Mouse (Mus musculus) limb, embryonic 12.5 days (tissue): Measurements from ENCODE around the gene Adam12. TPM values are rescaled to one million over a fixed set of nuclear protein-coding genes. Genes with fewer than 3 reads are reported as not detected.

Source experiments
- ATAC-seq: fragments of 200-750 bp; cut with Nextera tagmentation; 2 replicates; pipeline ENCODE4 v1.8.0; 2017; ENCODE audit warnings: low read depth, moderate TSS enrichment; ENCODE audit not compliant: insufficient number of reproducible peaks, insufficient read depth, low FRiP score, low TSS enrichment
- H3K27ac ChIP-seq: fragments of 300-500 bp; sonication (generic); 2 replicates; pipeline ENCODE4 v1.5.1; 2016; ENCODE audit warnings: mild to moderate bottlenecking, moderate library complexity
- H3K27me3 ChIP-seq: fragments of 300-500 bp; sonication (generic); 2 replicates; pipeline ENCODE4 v1.6.1; 2016; ENCODE audit warnings: mild to moderate bottlenecking, moderate library complexity
- H3K36me3 ChIP-seq: fragments of 300-500 bp; sonication (generic); 2 replicates; pipeline ENCODE4 v1.6.1; 2016; ENCODE audit warnings: mild to moderate bottlenecking, moderate library complexity
- H3K4me1 ChIP-seq: fragments of 300-500 bp; sonication (generic); replicated peaks from 2 replicates; pipeline ENCODE4 v1.6.1; 2016
- H3K4me2 ChIP-seq: fragments of 300-500 bp; sonication (generic); 2 replicates; pipeline ENCODE4 v1.6.1; 2016; ENCODE audit warnings: mild to moderate bottlenecking, moderate library complexity
- H3K4me3 ChIP-seq: fragments of 300-500 bp; sonication (generic); replicated peaks from 2 replicates; pipeline ENCODE4 v1.5.1; 2016; ENCODE audit warnings: mild to moderate bottlenecking
- H3K9ac ChIP-seq: fragments of 300-500 bp; sonication (generic); replicated peaks from 2 replicates; pipeline ENCODE4 v1.6.1; 2016; ENCODE audit warnings: mild to moderate bottlenecking, moderate library complexity
- H3K9me3 ChIP-seq: fragments of 300-500 bp; sonication (generic); 2 replicates; pipeline ENCODE4 v1.6.1; 2016; ENCODE audit warnings: mild to moderate bottlenecking, moderate library complexity
- WGBS: fragments of 180-500 bp; shearing (Covaris S2); methylation state at CpG from one replicate; pipeline ENCODE4 v1.1.7; 2016; 5-methylcytosine and 5-hydroxymethylcytosine counted together
- polyA plus RNA-seq: library from polyadenylated mRNA; unstranded; fragments of >200 nt; fragmentation: Nextera tagmentation; extraction: Ambion mirVana; gene quantifications from 2 replicates; pipeline ENCODE4 v1.2.1, GENCODE M21; 2016

Gene Adam12
- polyA plus RNA-seq, 1 experiment from 2014 or later, result 4.9 TPM

DNA sequence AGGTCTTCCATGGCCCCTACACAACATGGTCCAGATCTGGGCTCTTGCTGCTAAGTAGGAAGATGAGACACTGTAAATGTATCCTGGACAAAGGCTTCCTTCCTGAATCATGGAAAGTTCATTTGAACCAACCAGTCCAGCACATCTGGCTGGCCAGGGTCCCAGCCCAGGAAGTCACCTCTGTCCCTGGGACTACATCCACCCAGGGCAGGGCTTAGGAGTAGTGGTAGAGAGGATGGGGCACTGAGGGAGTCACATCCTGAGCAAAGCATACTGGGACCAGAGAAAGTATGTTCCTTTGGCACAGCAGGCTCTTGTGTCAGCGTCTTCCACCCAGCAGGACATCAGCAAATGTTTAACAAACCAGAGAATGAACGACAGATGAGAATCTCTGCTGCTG is 306.2 kb downstream of the Adam12 start:
- no peaks in the 10 kb centered on the region for H3K36me3 ChIP-seq
- H3K4me3 ChIP-seq, result no peak overlapping the region
- H3K4me2 ChIP-seq, result no peak overlapping the region
- H3K4me1 ChIP-seq, result no peaks in the 10 kb centered on the region
- no peaks in the 10 kb centered on the region for H3K9me3 ChIP-seq
- no peak overlapping the region for H3K9ac ChIP-seq
- no peaks in the 10 kb centered on the region; the same call in 1 of the 2 replicates for H3K27me3 ChIP-seq
- WGBS, result 79% methylated on average over 2 of the region's 2 CpGs
- no peak overlapping the region for H3K27ac ChIP-seq
- no peak for ATAC-seq

DNA sequence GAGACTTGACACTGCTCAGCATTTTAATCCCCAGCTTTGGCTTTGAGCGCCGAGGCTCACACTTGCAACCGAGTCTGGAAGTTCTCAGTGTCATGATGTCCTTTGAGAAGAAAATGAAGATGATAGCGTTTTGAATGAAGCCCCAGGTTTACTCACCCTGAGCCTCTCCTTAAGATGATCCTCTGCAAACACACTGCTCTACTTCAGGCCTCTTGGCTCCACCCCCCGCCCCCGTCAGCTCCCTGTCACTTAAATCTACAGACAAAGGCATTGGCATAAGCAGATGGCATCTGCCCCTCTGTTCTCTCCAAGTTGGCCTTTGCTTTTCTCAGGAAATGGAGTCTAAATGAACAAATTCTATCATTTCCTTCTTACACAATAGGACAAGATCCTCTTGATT is 308.0 kb downstream of the Adam12 start:
- 45% methylated on average over 6 of the region's 6 CpGs for WGBS
- Histone ChIP-seq H3K27me3 (no peaks in the 10 kb centered on the region; the same call in 1 of the 2 replicates), H3K4me3 (no peak overlapping the region), H3K9me3 (no peaks in the 10 kb centered on the region), H3K36me3 (no peaks in the 10 kb centered on the region), H3K9ac (no peak overlapping the region), H3K27ac (no peak overlapping the region), H3K4me2 (no peak overlapping the region), H3K4me1 (no peaks in the 10 kb centered on the region)
- no peak for ATAC-seq

DNA sequence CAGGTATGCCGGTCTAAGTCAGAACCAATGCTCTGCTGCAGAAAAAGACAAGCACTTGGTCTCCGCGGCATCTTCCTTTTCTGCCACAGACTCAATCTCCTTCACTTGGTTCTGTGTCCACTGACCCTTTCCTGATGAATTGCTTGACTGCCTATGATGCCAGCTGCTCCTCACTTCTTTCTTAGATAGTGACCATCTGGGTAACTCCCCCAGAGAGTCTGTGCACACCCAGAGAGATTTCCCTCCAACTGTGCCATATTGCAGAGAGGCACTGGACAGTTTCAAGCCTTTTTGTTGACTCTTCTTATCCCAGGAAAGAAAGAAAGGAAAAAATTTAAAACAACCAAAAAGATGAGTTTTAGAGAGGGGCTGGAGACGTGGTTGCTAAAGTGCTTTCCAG is 310.7 kb downstream of the Adam12 start:
- 93% methylated on average over 4 of the region's 4 CpGs for WGBS

DNA sequence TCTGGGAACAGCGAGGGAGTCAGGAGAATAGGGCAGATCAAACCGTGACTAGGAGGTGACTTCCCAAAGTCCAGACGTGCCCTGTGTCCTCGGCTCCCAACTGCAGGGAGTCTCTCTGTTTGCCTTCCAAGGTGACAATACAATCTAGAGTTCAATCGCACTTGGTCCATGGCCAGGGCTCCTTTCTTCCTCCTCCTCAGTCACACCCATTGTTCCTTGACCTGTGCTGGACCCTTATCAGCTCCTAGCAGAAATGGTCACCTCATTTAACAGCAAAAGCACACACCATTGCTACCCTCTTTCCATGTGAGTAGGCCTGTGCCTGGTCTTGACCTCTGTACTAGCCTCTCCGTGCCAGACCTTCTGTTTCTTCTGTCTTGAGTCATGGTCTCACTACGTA is 311.2 kb downstream of the Adam12 start:
- Histone ChIP-seq H3K9ac (no peak overlapping the region), H3K9me3 (no peaks in the 10 kb centered on the region), H3K27me3 (no peaks in the 10 kb centered on the region; the same call in 1 of the 2 replicates), H3K4me3 (no peak overlapping the region), H3K4me2 (no peak overlapping the region), H3K36me3 (no peaks in the 10 kb centered on the region), H3K27ac (no peak overlapping the region), H3K4me1 (no peaks in the 10 kb centered on the region)
- whole genome bisulfite sequencing, result 94% methylated on average over 7 of the region's 7 CpGs
- ATAC-seq, result no peak

More for the DNA sequence above, 310.7 kb downstream of the Adam12 start:
- no peak overlapping the region for H3K9ac ChIP-seq
- no peaks in the 10 kb centered on the region for H3K4me1 ChIP-seq
- H3K27ac ChIP-seq, result no peak overlapping the region
- no peaks in the 10 kb centered on the region for H3K36me3 ChIP-seq
- H3K4me3 ChIP-seq, result no peak overlapping the region
- H3K27me3 ChIP-seq, result no peaks in the 10 kb centered on the region; the same call in 1 of the 2 replicates
- no peak overlapping the region for H3K4me2 ChIP-seq
- no peak for ATAC-seq
- H3K9me3 ChIP-seq, result no peaks in the 10 kb centered on the region

DNA sequence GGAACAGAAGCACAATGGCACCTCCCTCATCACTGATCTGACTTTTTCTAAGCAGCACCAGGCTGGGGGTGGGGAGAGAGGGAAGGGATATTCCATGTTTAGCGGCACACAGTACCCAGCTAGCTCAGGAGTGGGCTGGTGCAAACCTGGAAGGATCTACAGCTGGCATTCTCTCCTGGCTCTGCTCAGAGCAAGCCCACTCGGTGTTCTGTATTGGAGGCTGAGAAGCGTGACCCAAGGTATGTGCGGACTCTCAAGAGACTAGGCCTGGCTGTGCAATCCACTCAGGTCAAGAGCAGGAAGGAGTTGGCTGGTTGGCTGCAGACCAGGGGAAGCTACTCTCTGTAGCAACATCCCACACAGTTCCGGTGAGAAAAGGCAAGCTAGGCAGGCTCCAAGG is 312.0 kb downstream of the Adam12 start:
- no peak overlapping the region for H3K4me3 ChIP-seq
- no peak overlapping the region for H3K4me2 ChIP-seq
- no peak for ATAC-seq
- H3K27ac ChIP-seq, result no peak overlapping the region
- H3K27me3 ChIP-seq, result no peaks in the 10 kb centered on the region; the same call in 1 of the 2 replicates
- no peaks in the 10 kb centered on the region for H3K4me1 ChIP-seq
- no peak overlapping the region for H3K9ac ChIP-seq
- no peaks in the 10 kb centered on the region for H3K36me3 ChIP-seq
- H3K9me3 ChIP-seq, result no peaks in the 10 kb centered on the region
- WGBS, result 91% methylated on average over 5 of the region's 5 CpGs

DNA sequence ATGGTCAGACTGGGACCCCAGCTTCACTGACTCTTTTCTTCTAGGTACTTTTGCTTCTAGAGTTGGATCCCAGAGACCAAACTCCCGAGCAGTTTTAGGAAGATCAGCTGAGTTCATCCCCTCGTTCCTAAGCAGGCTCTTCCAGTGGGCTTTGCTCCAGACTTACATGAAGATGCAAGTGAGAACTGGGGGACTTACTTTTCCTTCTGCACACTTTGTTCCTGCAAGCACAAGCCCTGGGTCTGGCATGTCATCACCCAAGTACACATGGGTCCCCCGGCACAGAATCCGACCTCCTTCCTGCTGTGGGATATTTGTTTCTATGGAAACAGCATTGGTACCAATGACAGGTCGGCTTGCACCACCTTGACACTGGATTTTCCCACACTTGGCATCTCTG is 312.6 kb downstream of the Adam12 start:
- no peak for ATAC-seq
- no peaks in the 10 kb centered on the region for H3K9me3 ChIP-seq
- H3K4me1 ChIP-seq, result no peaks in the 10 kb centered on the region
- no peak overlapping the region for H3K9ac ChIP-seq
- no peak overlapping the region for H3K4me2 ChIP-seq
- no peaks in the 10 kb centered on the region; the same call in 1 of the 2 replicates for H3K27me3 ChIP-seq
- 68% methylated on average over 5 of the region's 5 CpGs for WGBS
- no peak overlapping the region for H3K4me3 ChIP-seq
- no peak overlapping the region for H3K27ac ChIP-seq
- H3K36me3 ChIP-seq, result no peaks in the 10 kb centered on the region

DNA sequence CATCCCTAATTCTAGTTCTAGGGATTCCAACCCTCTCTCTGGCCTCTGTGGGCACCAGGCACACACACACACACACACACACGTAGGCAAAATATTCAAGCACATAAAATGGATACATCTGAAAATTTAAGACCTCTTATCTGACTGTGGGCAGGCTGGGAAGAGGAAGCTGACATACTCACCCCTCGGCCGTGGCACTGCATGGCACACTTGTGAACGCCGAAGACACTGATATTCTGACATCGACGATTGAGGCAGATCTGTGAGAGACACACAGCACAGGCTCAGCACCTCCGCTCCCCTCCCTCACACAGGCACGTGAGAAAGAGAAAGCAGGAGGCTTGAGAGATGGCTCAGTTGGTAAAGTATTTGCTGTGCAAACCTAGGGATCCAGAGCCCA is 315.7 kb downstream of the Adam12 start:
- H3K27me3 ChIP-seq, result no peaks in the 10 kb centered on the region
- no peak overlapping the region for H3K27ac ChIP-seq
- no peak overlapping the region for H3K4me2 ChIP-seq
- H3K9me3 ChIP-seq, result no peaks in the 10 kb centered on the region
- no peaks in the 10 kb centered on the region for H3K4me1 ChIP-seq
- H3K36me3 ChIP-seq, result no peaks in the 10 kb centered on the region
- H3K4me3 ChIP-seq, result no peak overlapping the region
- WGBS, result 89% methylated on average over 9 of the region's 9 CpGs
- no peak for ATAC-seq
- H3K9ac ChIP-seq, result no peak overlapping the region

DNA sequence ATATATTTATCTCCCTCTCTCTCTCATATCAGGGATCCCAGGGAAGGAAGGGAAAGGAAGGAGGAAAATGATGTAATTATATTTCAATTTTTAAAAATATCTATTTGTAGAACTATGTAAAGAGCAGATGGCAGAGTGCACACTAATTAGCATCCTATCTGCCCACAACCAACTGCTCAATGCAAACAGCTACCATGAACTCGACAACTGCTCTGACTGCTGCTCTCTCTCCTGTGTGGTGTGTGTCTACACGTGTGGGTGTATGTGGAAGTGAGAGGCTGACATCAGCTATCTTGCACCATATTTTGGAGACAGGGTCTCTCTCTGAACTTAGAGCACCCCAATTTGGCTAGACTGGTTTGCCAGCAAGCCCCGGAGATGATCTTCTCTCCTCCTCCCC is 320.1 kb downstream of the Adam12 start:
- H3K9me3 ChIP-seq, result no peaks in the 10 kb centered on the region
- no peak overlapping the region for H3K4me2 ChIP-seq
- ATAC-seq, result no peak
- no peak overlapping the region for H3K27ac ChIP-seq
- H3K9ac ChIP-seq, result no peak overlapping the region
- no peak overlapping the region for H3K4me3 ChIP-seq
- no peaks in the 10 kb centered on the region for H3K27me3 ChIP-seq
- no peaks in the 10 kb centered on the region for H3K4me1 ChIP-seq
- 91% methylated on average over 3 of the region's 3 CpGs for WGBS
- no peaks in the 10 kb centered on the region for H3K36me3 ChIP-seq

DNA sequence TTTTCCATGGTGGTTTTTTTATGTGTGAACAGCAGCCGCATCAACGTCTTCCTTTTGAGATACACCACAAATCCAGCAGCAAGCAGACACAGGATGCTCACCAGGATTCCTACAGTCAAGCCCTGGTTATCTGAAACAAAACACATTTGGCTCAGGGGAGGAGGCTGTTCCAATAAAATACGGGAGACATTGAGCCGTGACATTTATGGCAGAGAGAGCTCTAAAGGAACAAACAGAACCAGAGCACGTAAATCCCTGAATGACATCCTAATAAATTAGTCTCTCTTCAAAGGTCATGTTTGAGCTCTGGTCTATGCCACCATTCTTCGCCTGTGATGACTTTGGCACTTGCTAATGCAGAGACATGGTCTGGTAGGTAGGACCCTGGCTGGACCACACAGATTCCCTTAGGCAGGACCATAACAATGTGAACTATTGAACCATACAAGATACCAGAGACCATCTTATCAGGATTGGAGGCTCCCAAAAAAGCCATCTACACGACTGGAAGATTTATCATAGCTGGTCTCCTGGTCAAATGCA is 322.0 kb downstream of the Adam12 start:
- no peak overlapping the region for H3K9ac ChIP-seq
- 26% methylated on average over 7 of the region's 7 CpGs for WGBS
- H3K27me3 ChIP-seq, result no peaks in the 10 kb centered on the region
- no peak overlapping the region for H3K4me3 ChIP-seq
- H3K9me3 ChIP-seq, result no peaks in the 10 kb centered on the region; the same call in 1 of the 2 replicates
- no peak for ATAC-seq
- no peak overlapping the region for H3K4me2 ChIP-seq
- H3K36me3 ChIP-seq, result no peaks in the 10 kb centered on the region
- H3K27ac ChIP-seq, result no peak overlapping the region
- no peaks in the 10 kb centered on the region for H3K4me1 ChIP-seq

DNA sequence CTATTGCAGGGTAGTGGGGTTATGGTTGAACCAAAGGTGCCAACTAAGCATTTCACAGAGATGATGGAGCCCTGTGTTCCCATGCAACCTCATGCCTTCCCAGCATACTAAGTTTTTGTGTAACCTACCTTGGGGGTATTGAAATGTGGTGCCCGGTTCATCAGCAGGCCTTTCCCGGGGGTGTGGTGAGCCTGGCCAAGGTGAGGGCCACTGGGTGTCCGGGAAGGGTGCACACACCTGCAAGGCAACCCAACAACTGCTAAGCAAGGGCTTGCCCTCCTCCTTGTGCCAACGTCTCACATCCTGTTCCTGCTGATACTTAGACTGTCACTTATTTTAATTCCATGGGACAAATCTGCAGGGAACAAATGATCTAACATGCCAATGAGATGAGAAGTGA is 323.0 kb downstream of the Adam12 start:
- Histone ChIP-seq H3K4me2 (no peak overlapping the region), H3K36me3 (no peaks in the 10 kb centered on the region), H3K27me3 (no peaks in the 10 kb centered on the region), H3K9me3 (no peaks in the 10 kb centered on the region; the same call in 1 of the 2 replicates), H3K4me1 (no peaks in the 10 kb centered on the region), H3K27ac (no peak overlapping the region), H3K9ac (no peak overlapping the region), H3K4me3 (no peak overlapping the region)
- 90% methylated on average over 4 of the region's 4 CpGs for WGBS
- ATAC-seq, result no peak

DNA sequence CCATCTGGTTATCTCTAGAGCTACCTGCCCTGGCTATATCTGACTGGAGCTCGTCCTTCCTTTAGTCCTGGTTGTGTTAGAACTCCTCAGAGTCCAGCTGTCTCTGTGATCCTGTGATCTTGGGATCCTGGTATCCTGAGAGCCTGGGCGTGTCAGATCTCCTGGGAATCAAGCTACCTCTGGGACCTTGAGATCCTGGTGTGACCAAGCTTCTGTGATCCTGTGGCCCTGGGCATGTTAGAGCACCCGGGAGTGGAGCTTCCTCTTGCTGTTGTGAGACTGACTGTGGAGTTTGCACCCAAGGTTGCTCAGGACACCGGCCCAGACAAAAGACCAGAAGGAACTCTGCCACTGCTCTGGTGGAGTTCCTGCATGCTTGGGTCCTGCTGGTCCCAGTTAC is 332.6 kb downstream of the Adam12 start:
- no peaks in the 10 kb centered on the region for H3K27me3 ChIP-seq
- H3K36me3 ChIP-seq, result no peaks in the 10 kb centered on the region
- H3K4me1 ChIP-seq, result no peaks in the 10 kb centered on the region
- no peak for ATAC-seq
- no peak overlapping the region for H3K27ac ChIP-seq
- H3K4me2 ChIP-seq, result no peak overlapping the region
- no peaks in the 10 kb centered on the region for H3K9me3 ChIP-seq
- 83% methylated on average over 4 of the region's 4 CpGs for WGBS
- H3K9ac ChIP-seq, result no peak overlapping the region
- H3K4me3 ChIP-seq, result no peak overlapping the region

DNA sequence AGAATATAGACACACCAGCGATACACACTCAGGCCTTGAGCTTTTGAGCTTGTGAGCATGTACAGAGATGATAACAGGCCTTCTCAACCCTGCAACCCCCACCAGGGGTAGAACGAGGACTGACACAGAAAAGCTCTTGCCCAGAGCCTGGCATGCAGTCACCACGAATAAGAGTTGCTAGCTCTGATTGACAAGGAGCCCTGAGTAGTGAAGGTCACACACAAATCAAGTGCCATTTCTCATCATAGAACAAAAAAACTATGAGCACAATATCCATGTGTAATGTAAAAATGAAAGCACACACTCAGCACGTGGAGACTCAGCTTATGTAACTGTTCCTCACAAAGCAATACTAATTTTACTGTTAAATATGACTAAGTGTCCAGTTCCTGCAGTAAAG is 340.1 kb downstream of the Adam12 start:
- H3K9ac ChIP-seq, result no peak overlapping the region
- no peak overlapping the region for H3K27ac ChIP-seq
- H3K4me2 ChIP-seq, result no peak overlapping the region
- H3K27me3 ChIP-seq, result no peaks in the 10 kb centered on the region
- 79% methylated on average over 4 of the region's 4 CpGs for WGBS
- H3K36me3 ChIP-seq, result no peaks in the 10 kb centered on the region
- ATAC-seq, result no peak
- no peak overlapping the region for H3K4me3 ChIP-seq
- H3K9me3 ChIP-seq, result no peaks in the 10 kb centered on the region
- no peaks in the 10 kb centered on the region for H3K4me1 ChIP-seq
